ENCODE assay signal across 8 mouse cellular contexts in the genomic region with DNA sequence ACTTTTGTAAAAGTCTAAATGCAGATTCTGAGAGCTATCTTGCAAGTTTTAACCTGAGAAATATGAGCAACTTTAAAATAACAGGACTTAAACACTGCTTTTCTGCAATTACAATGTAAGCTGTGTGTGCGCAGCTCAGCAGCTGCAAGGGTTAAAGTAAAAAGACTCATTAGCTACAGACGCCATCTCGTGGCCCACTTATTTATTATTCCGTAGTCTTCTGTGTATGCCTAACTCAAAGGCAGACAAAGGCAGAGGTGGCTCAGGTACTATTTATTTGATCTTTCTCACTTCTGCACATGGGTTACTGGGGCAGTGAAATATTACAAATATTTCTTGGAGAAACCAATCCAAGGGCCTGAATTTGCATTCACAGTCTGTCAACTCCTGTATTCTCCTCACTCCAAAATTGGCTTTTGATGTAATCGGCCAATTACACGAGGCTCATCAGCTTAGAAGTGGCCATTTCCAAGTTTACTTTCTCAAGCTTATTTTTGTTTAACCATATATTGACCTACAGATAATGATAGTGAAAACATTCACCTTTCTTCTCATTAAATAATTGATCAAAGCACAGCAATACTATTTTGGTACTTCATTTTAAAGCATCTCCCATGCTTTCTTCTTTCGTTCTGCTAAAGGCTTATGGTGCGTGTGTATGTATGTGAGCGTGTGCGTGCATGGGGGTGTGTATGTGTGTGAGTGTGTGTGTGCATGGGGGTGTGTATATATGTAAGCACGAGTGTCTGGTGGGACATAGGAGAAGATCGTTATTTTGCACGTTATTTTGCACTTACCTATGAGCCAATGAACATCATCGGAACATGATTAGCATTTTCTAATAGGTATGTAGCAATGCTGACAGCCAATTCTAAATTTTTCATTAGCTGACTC.
DNase-seq lines count a peak whose midpoint lies in the region; ATAC-seq lines count a peak whose summit lies in the region.

No protein-coding gene starts in this region.

- DNase-seq in adrenal gland, postnatal 14 days: peak; percentile 18
- DNase-seq in adrenal gland, postnatal 4 days (ENCODE audit: low spot score in 2 of 2): no peak
- DNase-seq in brain, embryonic 18.5 days (ENCODE audit: low read depth, low spot score): peak; percentile 55
- peak; percentile 33 to 38 for DNase-seq in left cerebral cortex, adult 18-20 months (ENCODE audit: low spot score in 2 of 2)
- DNase-seq in heart, adult 11 months: no peak
- no peak for DNase-seq in gastrocnemius, adult 8-10 months (ENCODE audit: low spot score in 2 of 2)

- 67% methylated on average over 14 of the region's 14 CpGs for WGBS in hindbrain, embryonic 13.5 days
- WGBS in neural tube, embryonic 14.5 days: 67% methylated on average over 14 of the region's 14 CpGs

- H3K4me2 ChIP-seq in hindbrain, embryonic 13.5 days: no peak overlapping the region
- no peak overlapping the region for H3K4me2 ChIP-seq in neural tube, embryonic 14.5 days (ENCODE audit: low read depth, low read length)

- H3K36me3 ChIP-seq in hindbrain, embryonic 13.5 days: no peaks in the 10 kb centered on the region
- no peaks in the 10 kb centered on the region for H3K36me3 ChIP-seq in neural tube, embryonic 14.5 days (ENCODE audit: control insufficient read depth, insufficient read depth, low read length)

- peak; percentile 59 for ATAC-seq in hindbrain, embryonic 13.5 days (ENCODE audit: low FRiP score)
- peak; percentile 94 for ATAC-seq in neural tube, embryonic 14.5 days (ENCODE audit: low read depth)

- no peak overlapping the region for H3K9ac ChIP-seq in hindbrain, embryonic 13.5 days
- no peak overlapping the region for H3K9ac ChIP-seq in neural tube, embryonic 14.5 days (replicated peaks; ENCODE audit: low read depth, low read length)

- H3K9me3 ChIP-seq in hindbrain, embryonic 13.5 days: no peaks in the 10 kb centered on the region
- H3K9me3 ChIP-seq in neural tube, embryonic 14.5 days (ENCODE audit: control insufficient read depth, low read length): no peaks in the 10 kb centered on the region

- H3K27ac ChIP-seq in hindbrain, embryonic 13.5 days: no peak overlapping the region
- H3K27ac ChIP-seq in neural tube, embryonic 14.5 days (ENCODE audit: low read depth, low read length): no peak overlapping the region

- no peaks in the 10 kb centered on the region for H3K27me3 ChIP-seq in hindbrain, embryonic 13.5 days
- H3K27me3 ChIP-seq in neural tube, embryonic 14.5 days (ENCODE audit: control insufficient read depth, insufficient read depth, low read length): no peaks in the 10 kb centered on the region

- H3K4me3 ChIP-seq in hindbrain, embryonic 13.5 days: no peak overlapping the region
- H3K4me3 ChIP-seq in neural tube, embryonic 14.5 days (ENCODE audit: low read depth, low read length): no peak overlapping the region

- H3K4me1 ChIP-seq in hindbrain, embryonic 13.5 days (replicated peaks): no peaks in the 10 kb centered on the region
- no peaks in the 10 kb centered on the region for H3K4me1 ChIP-seq in neural tube, embryonic 14.5 days (ENCODE audit: control insufficient read depth, insufficient read depth, low read length)

Comparison
In these comparisons a context has a peak if more than half of its experiments do, and no peak if none do; other contexts are left out.
1. DNase-seq: peak in adrenal gland, postnatal 14 days (single experiment), brain, embryonic 18.5 days (single experiment) and left cerebral cortex, adult 18-20 months (2 of 2); none in adrenal gland, postnatal 4 days (0 of 2), heart, adult 11 months (single experiment) and gastrocnemius, adult 8-10 months (0 of 2).